Mouse (Mus musculus) spleen, postnatal 36 days (tissue): ENCODE results near the gene 1700042G07Rik.

Experiments
- DNase-seq, 2 experiments: peaks; one replicate each; pipeline ENCODE4 v3.0.0; 2022; ENCODE audit warnings: low spot score in 2 of 2, mixed read lengths in 1 of 2

1700042G07Rik gene

GRCm38 (mm10) chr4:116162142-116162541 is 11.0 kb upstream of the 1700042G07Rik start:
- DNase-seq: no peak

- DNase-seq: no peak
Observed at GRCm38 (mm10) chr4:116164759-116165554, 8.2 kb upstream of the 1700042G07Rik start.

DNA sequence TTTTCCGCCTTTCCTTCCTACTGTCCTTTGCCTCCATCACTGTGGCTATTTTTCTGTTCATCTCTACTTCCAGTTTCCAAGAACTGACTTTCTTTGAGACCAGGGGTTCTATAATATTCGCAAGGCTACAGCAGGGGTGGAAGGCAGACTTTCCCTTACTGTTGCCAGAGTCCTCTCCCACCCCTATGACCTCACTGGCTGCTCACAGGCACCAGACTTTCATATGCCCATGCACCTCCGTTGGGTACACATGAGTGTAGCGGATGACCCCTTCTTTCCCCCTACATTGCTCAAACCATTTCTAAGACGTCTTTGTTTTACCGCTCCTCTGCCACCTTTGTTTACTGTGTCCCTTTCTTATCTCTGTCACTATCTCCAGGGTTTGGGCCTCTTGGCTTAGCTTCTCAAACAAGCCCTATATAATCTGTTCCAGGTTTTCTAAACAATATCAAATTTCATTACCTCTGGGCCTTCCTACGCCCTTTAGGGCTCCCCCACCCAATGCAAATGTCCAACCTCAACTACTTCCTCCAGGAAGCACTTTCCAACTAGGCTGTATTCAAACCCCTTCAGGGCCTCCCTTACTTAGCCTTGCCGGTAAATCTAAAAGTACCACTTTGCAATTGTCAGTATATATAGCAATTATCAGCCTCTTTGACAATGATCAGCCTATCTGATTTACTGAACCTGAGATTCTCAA is 7.3 kb upstream of the 1700042G07Rik start:
- no peak for DNase-seq

DNA sequence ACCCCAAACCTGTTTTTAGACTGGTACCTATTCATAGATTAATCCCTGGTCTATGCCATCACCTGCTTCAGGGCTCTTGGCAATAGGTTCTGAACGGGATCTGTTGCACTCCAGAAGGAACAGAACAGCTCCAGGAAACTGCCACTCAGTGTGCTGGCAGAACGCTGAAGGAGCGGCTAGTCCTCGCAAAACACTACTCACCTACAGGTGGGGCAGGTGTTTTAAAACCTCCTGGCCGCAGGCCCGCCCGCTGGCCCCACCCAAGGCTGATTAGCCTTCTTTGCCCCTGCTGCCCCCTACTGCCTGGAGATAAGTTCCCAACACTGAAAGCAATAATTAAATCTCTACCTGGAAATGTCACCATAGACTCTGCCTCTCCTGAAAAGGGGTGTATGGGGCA is 5.8 kb upstream of the 1700042G07Rik start, which contains the start of gene Tspan1:
TSS of gene Tspan1 (minus strand) at position 198 of the 400 bp plus-strand sequence.
- DNase-seq: no peak

DNA sequence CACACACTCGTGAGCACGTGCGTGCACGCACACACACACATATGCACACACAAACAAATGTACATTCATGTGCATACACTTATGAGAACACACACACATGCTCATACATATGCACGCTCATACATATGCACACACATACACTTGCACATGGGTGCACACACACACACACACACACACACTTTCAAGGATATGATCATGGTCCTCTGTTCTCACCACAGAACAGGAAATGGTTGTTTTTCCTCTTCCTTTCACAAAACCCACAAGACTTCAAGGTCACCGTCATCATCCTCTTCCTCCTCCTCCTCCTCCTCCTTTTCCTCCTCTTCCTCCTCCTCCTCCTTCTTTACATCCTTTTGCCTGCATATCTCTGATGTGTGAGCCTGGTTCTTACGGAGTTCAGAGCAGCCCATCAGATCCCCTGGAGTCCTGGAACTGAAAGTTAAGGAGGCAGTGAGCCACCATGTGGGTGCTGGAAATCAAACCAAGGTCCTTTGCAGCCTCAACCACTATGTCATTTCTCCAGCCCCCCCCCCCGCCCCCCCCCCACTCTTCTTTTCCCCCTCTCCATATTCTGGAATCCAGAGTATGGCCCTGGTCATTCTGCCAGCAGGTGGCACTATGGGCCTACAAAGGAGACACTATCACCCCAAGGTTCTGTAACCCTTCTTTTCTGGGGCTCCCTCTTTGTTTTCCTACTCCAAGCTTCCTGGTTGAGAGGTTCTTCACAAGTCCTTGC is 4.4 kb upstream of the 1700042G07Rik start:
- DNase-seq: peak; percentile 47 to 59

GRCm38 (mm10) chr4:116169353-116169672 is 3.9 kb upstream of the 1700042G07Rik start:
- DNase-seq: no peak

DNA sequence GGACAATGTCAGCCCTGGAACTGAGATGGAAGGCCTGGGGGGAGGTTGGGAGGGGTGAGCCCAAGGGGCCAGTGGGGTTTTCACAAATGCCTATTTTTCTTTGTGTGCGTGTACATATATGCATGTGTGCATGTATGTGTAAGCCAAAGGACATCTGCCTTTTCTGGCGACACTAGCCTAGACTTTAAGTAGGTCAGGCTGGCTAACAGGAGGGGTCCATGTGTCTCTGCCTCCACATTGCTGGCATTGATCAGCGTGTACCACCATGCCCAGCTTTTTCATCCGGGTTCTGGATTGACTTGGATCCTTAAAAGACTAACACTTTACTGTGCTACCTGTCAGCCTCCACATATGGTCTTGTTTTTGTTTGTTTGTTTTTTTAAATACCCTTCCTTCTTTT is 580 bp downstream of the 1700042G07Rik start:
- no peak for DNase-seq

DNA sequence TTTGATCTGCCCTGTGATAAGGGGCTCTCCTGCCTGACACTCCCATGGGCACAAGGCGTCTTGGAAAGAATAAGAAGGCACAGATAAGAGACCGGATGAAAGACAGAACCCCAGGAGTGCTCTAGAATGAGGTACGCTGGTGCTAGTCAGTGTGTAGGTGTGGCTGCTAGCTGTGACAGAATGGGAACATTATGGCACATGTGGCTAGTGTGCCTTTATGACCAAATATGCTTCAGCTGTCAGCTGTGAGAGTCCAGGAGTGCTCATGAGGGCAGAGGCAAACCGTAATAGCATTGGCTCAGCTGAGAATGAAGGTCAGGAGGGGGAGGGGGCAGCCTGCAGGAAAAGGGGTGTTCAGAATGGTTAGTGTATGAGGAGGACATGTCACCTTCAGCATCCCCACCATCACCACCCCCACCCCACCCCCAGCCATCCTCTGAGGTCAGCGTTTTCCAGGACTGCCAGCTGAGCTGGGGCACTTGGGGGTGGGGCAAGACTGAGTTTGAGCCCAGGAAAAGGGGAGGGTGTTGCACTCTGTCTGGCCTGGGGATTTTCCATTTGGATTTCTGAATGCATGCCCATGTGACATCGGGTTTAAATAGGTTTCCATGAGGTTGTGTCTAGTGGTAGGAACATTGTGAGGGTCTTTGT is 1.4 kb downstream of the 1700042G07Rik start:
- DNase-seq: no peak

- DNase-seq: no peak
Observed at GRCm38 (mm10) chr4:116175136-116175535, 2.0 kb downstream of the 1700042G07Rik start.

GRCm38 (mm10) chr4:116175711-116176542 is 2.8 kb downstream of the 1700042G07Rik start:
- no peak for DNase-seq

DNA sequence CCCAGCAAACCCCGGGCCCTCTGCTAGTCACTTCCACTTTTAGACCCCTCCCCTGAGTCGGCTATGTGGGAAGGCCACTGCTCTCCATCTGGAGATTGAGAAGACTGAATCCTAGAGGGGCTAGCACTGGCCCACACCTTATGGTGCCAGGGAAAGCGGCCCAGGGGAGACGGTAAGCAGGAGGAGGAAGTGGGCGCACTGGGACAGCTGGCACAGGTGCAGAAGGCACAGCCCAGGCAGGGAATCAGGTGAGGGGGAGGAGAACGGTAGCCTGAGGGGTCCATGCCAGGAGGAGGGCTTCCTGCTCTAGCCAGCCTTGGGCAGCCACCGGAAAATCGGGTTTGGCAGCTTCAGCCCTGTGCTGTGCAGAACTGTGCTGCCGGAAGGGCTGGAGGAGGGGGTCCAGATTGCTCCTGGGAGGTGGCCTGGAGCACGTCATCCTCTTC is 3.4 kb downstream of the 1700042G07Rik start:
- DNase-seq: peak; percentile 27 to 28

DNA sequence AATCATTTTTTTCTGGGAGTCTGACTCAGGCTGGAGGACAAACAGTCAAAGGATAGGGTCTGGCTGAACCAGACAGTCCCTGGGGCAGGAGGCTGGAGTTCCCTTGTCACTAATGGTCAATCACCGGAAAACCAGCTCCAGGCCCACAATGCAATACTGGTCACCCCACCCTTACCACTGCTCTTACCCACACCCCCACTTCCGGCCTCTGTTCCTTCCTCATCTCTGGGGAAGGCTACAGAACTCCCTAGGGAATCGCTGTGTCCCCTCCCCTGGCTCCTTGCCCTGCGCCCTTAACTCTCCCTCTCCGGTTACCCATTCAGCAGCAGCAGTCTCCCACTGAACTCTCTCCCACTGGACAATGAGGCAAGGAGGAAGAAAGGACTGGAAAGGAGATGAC is 4.0 kb downstream of the 1700042G07Rik start:
- peak; percentile 65 to 70 for DNase-seq

DNA sequence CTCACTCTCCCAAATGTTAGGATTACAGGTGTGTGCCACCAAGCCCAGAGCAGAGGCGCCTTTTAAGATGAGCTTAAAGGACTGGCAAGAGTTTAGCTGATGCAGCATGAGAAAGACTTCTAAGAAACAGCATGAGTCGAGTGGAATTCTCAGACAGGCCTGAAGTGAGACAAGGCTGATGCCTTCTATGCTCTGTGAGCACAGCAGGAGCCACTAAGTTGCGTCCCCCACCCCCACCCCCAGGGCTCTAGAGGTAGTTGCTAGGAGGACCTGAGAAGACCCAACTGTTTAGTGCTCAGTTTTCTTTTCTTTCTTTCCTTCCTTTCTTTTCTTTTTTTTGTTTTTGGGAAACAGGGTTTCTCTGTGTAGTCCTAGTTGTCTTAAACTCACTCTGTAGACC is 8.9 kb downstream of the 1700042G07Rik start:
- DNase-seq: no peak

DNA sequence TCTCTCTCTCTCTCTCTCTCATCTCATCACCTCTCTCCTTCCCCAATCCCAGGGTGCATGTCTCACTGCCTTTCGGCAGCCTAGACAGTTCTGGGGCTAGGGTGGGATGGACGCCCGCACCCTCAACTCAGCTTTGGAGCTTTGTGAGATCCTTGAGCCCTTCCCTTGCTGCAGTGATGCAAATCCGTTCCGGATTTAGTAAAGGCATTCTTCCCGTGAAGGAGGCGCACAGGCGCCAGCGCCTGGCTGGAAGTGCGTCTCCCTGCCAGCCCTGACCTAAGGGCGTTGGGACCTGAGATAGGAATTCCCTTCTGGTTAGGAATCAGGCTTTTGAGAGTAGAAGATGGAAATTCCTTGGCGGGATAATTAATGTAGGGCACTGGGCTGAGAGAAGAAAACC is 9.6 kb downstream of the 1700042G07Rik start:
- DNase-seq: no peak

GRCm38 (mm10) chr4:116185083-116185482 is 11.9 kb downstream of the 1700042G07Rik start:
- DNase-seq: no peak

- no peak for DNase-seq
Observed at GRCm38 (mm10) chr4:116192286-116192835, 19.2 kb downstream of the 1700042G07Rik start.

GRCm38 (mm10) chr4:116193583-116194383 is 20.6 kb downstream of the 1700042G07Rik start:
- DNase-seq: peak; percentile 8 to 31

DNA sequence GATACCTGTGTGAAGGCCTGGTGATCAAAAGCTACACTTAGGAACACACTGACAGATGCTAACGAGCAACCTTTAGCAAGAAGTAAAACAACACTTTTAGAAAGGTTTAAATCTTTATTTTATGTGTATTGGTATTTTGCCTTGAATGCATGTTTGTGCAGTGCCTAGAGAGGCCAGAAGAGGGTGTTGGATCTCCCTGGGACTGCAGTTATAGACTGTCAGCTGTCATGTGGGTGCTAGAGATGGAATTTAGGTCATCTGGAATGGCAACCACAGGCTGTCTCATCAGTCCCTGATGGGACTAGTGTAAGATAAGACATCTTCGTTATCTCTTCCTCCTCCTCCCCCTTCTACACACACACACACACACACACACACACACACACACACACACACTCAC is 25.2 kb downstream of the 1700042G07Rik start:
- no peak for DNase-seq

DNA sequence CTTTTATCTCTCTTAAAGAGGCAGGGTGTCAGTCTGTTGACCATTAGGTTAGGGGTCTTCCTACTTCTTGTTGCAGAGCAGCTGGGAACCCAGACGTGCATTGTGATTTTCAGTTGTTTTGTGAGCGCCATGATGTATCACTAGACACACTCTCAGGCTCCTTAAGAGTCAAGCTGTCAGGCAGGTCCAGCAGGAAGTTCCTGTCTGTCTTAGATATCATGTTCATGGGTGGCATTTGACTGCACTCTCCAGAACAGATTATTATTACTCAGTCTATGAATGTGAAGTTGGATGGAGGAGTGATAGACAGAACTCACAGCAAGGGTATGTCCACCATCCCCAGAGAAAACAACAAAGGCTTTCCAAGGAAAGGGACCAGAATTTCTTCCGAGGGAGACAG is 31.2 kb downstream of the 1700042G07Rik start:
- DNase-seq: no peak

- DNase-seq: no peak
Observed at GRCm38 (mm10) chr4:116206531-116206930, 33.4 kb downstream of the 1700042G07Rik start.
